Mouse (Mus musculus): ENCODE measurements around the gene Rapgef3. TPM values are rescaled to one million over a fixed set of nuclear protein-coding genes. Genes with fewer than 3 reads are reported as not detected.

Rapgef3 gene
- polyA plus RNA-seq, 1 experiment from 2014 or later = 15.7 TPM

DNA sequence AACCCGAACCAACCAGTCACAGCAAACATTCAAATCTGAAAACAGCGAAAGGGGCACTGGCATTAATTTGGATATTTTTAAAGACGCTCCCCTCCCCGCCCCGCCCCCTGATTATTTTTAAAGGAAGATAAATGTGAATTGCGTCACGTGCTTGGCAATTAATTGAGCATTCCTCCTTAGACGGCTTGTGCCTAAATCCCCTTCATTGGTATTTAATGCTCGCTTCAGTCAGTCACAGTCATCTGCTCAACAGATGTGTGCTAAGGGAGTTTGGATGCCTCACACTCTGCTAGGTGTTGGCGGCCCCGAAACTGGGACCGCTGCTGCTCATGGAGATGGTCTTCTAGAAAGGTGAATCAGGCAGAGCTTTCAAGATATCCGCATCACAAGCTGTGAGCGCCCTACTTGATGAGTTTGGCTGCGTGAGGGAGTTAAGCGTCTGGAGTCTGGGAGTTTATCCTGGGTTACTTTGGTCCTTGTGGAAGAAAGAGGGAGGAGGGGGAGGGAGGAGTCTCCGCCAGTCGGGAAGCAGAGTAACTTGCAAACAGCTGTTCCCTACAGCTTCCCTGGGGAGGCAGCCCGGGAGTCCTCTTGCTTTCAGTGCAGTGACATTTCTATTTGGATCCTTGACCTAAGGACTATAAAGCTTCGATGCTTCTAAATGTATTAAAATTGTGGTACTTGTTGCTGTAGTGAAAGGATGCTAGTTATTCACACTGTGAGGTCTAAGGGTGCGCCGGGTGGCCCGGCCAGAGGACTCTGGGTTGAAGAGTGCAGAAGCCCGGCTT lies 14.4 kb upstream of the Rapgef3 start:
- Histone ChIP-seq H3K4me2 (replicated peaks; ENCODE audit: low read depth, low read length) (peak overlapping the region; percentile 33), H3K4me1 (ENCODE audit: control insufficient read depth, insufficient read depth, low read length) (peaks cover 43% of the 10 kb centered on the region), H3K9me3 (ENCODE audit: control insufficient read depth, low read length) (no peaks in the 10 kb centered on the region), H3K36me3 (ENCODE audit: control insufficient read depth, insufficient read depth, low read length) (no peaks in the 10 kb centered on the region), H3K9ac (ENCODE audit: low read depth, low read length) (no peak overlapping the region), H3K27ac (ENCODE audit: low read depth, low read length) (peak overlapping the region; percentile 19; the same call in 1 of the 2 replicates), H3K27me3 (ENCODE audit: control insufficient read depth, insufficient read depth, low read length) (no peaks in the 10 kb centered on the region; the same call in 1 of the 2 replicates), H3K4me3 (ENCODE audit: low read length) (peak overlapping the region; percentile 5; the same call in 1 of the 2 replicates)
- peak; percentile 20; the same call in 1 of the 2 replicates for ATAC-seq (ENCODE audit: low FRiP score, low TSS enrichment)
- 10% methylated on average over 24 of the region's 24 CpGs for WGBS

DNA sequence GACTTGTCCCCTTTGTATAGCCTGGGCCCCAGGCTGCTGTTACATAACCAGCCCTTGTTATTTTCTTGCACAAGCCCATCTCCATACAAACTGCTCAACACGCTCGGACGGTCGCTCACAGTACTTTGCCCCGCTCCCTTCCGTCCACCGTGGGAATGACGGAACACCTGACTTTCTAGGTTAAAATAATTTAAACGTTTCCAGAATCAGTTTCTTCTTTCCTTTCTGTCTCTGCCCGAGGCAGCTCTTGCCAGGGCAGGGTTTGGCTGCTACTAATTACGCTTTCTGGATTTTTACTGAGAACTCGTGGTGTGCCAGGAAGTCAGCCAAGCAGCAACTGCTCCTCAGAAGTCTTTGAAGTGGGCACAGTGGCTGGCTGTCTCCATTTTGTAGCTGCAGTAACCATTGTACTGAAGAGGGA lies 12.8 kb upstream of the Rapgef3 start:
- Histone ChIP-seq H3K9me3 (ENCODE audit: control insufficient read depth, low read length) (no peaks in the 10 kb centered on the region), H3K4me2 (replicated peaks; ENCODE audit: low read depth, low read length) (no peak overlapping the region), H3K4me1 (ENCODE audit: control insufficient read depth, insufficient read depth, low read length) (peaks cover 44% of the 10 kb centered on the region), H3K27me3 (ENCODE audit: control insufficient read depth, insufficient read depth, low read length) (no peaks in the 10 kb centered on the region; the same call in 1 of the 2 replicates), H3K4me3 (ENCODE audit: low read length) (no peak overlapping the region), H3K9ac (ENCODE audit: low read depth, low read length) (no peak overlapping the region), H3K36me3 (ENCODE audit: control insufficient read depth, insufficient read depth, low read length) (no peaks in the 10 kb centered on the region), H3K27ac (ENCODE audit: low read depth, low read length) (peak overlapping the region; percentile 32; the same call in 1 of the 2 replicates)
- 54% methylated on average over 12 of the region's 12 CpGs for WGBS
- ATAC-seq (ENCODE audit: low FRiP score, low TSS enrichment) = no peak

DNA sequence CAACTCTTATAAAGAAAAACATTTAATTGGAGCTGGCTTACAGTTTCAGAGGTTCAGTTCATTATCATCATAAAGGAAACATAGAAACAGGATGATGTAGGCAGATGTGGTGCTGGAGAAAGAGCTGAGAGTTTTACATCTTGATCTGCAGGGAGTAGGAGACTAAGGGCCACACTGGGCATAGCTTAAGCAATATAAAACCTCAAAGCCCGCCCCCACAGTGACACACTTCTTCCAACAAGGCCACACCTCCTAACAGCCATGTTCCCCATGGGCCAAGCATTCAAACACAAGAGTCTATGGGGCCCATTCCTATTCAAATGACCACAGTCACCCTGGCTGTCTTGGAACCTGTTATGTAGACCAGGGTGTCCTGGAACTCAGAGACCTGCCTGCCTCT lies 11.8 kb upstream of the Rapgef3 start:
- no peaks in the 10 kb centered on the region for H3K9me3 ChIP-seq (ENCODE audit: control insufficient read depth, low read length)
- H3K9ac ChIP-seq (ENCODE audit: low read depth, low read length) = no peak overlapping the region
- peaks cover 41% of the 10 kb centered on the region for H3K4me1 ChIP-seq (ENCODE audit: control insufficient read depth, insufficient read depth, low read length)
- H3K4me3 ChIP-seq (ENCODE audit: low read length) = no peak overlapping the region
- H3K27ac ChIP-seq (ENCODE audit: low read depth, low read length) = peak overlapping the region; percentile 37; the same call in 1 of the 2 replicates
- WGBS = 92% methylated on average over 1 of the region's 1 CpGs
- H3K4me2 ChIP-seq (replicated peaks; ENCODE audit: low read depth, low read length) = no peak overlapping the region
- no peaks in the 10 kb centered on the region for H3K36me3 ChIP-seq (ENCODE audit: control insufficient read depth, insufficient read depth, low read length)
- H3K27me3 ChIP-seq (ENCODE audit: control insufficient read depth, insufficient read depth, low read length) = no peaks in the 10 kb centered on the region; the same call in 1 of the 2 replicates
- no peak for ATAC-seq (ENCODE audit: low FRiP score, low TSS enrichment)

DNA sequence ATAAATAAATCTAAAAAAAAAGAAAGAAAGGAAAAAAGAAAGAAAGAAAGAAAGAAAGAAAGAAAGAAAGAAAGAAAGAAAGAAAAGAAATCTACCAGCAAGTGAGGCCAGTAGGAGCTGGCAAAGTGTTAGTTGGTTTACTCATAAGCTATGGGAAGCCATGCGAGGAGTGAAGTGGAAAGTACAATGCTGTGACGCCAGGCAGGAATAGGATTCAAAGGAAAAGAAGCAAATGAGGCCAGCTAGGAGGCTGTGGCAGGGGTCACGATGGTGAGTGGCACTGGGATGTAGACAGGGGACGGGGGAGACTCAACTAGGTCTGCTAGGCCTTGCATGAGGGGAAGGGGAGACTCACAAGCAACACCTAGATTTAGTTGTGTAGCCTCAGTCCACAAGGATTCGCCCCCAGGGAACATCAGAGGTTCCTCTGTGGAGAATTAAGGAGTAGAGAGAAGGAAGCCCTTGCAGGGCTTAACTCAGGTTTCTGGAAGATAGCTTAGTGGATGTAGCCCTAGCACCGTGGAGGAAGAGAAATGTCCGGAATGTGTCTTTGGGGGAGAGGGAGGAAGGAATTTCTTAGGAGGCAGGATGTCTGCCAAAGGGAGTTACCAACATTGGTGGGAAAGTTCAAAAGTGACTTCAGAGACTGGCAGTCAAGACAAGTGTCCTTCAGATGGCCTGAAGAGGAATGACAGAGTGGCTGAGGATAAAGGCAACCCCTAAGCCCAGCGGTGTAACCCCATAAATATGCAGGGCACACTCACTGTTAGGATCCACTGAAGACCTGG lies 10.7 kb upstream of the Rapgef3 start, which contains the start of gene Slc48a1:
Slc48a1 (plus strand) TSS at position 210 of the 788 bp plus-strand sequence.
- no peak for ATAC-seq (ENCODE audit: low FRiP score, low TSS enrichment)
- Histone ChIP-seq H3K27me3 (ENCODE audit: control insufficient read depth, insufficient read depth, low read length) (no peaks in the 10 kb centered on the region), H3K27ac (ENCODE audit: low read depth, low read length) (peak within 1 kb of the TSS; percentile 43), H3K4me1 (ENCODE audit: control insufficient read depth, insufficient read depth, low read length) (peaks cover 49% of the 10 kb centered on the region), H3K4me3 (ENCODE audit: low read length) (no peak within 1 kb of the TSS), H3K36me3 (ENCODE audit: control insufficient read depth, insufficient read depth, low read length) (no peaks in the 10 kb centered on the region), H3K9ac (ENCODE audit: low read depth, low read length) (no peak within 1 kb of the TSS), H3K4me2 (replicated peaks; ENCODE audit: low read depth, low read length) (no peak within 1 kb of the TSS), H3K9me3 (ENCODE audit: control insufficient read depth, low read length) (no peaks in the 10 kb centered on the region)
- WGBS = 68% methylated on average over 8 of the region's 8 CpGs

- Histone ChIP-seq H3K27me3 (ENCODE audit: control insufficient read depth, insufficient read depth, low read length) (no peaks in the 10 kb centered on the region), H3K4me2 (replicated peaks; ENCODE audit: low read depth, low read length) (no peak overlapping the region), H3K9ac (ENCODE audit: low read depth, low read length) (no peak overlapping the region), H3K9me3 (ENCODE audit: control insufficient read depth, low read length) (no peaks in the 10 kb centered on the region), H3K36me3 (ENCODE audit: control insufficient read depth, insufficient read depth, low read length) (no peaks in the 10 kb centered on the region), H3K4me3 (ENCODE audit: low read length) (no peak overlapping the region), H3K4me1 (ENCODE audit: control insufficient read depth, insufficient read depth, low read length) (peaks cover 56% of the 10 kb centered on the region), H3K27ac (ENCODE audit: low read depth, low read length) (no peak overlapping the region)
- ATAC-seq (ENCODE audit: low FRiP score, low TSS enrichment) = no peak
- WGBS = 69% methylated on average over 6 of the region's 6 CpGs
Measured at GRCm38 (mm10) chr15:97776919-97777318, 9.1 kb upstream of the Rapgef3 start.

GRCm38 (mm10) chr15:97776514-97776913 lies 8.7 kb upstream of the Rapgef3 start:
- H3K4me3 ChIP-seq (ENCODE audit: low read length) = no peak overlapping the region
- H3K9ac ChIP-seq (ENCODE audit: low read depth, low read length) = no peak overlapping the region
- no peaks in the 10 kb centered on the region for H3K9me3 ChIP-seq (ENCODE audit: control insufficient read depth, low read length)
- 0 out of 2 replicates have a peak, but pooled peaks have one; percentile 32 for ATAC-seq (ENCODE audit: low FRiP score, low TSS enrichment)
- H3K4me1 ChIP-seq (ENCODE audit: control insufficient read depth, insufficient read depth, low read length) = peaks cover 57% of the 10 kb centered on the region
- no peak overlapping the region for H3K4me2 ChIP-seq (replicated peaks; ENCODE audit: low read depth, low read length)
- no peak overlapping the region for H3K27ac ChIP-seq (ENCODE audit: low read depth, low read length)
- H3K27me3 ChIP-seq (ENCODE audit: control insufficient read depth, insufficient read depth, low read length) = no peaks in the 10 kb centered on the region
- 12% methylated on average over 8 of the region's 8 CpGs for WGBS
- H3K36me3 ChIP-seq (ENCODE audit: control insufficient read depth, insufficient read depth, low read length) = no peaks in the 10 kb centered on the region

- 53% methylated on average over 5 of the region's 5 CpGs for WGBS
- Histone ChIP-seq H3K4me2 (replicated peaks; ENCODE audit: low read depth, low read length) (no peak overlapping the region; the same call in 1 of the 2 replicates), H3K27ac (ENCODE audit: low read depth, low read length) (peak overlapping the region; percentile 97), H3K36me3 (ENCODE audit: control insufficient read depth, insufficient read depth, low read length) (no peaks in the 10 kb centered on the region), H3K9me3 (ENCODE audit: control insufficient read depth, low read length) (no peaks in the 10 kb centered on the region), H3K4me1 (ENCODE audit: control insufficient read depth, insufficient read depth, low read length) (peaks cover 43% of the 10 kb centered on the region), H3K4me3 (ENCODE audit: low read length) (no peak overlapping the region), H3K9ac (ENCODE audit: low read depth, low read length) (0 out of 2 replicates have a peak overlapping the region, but pooled peaks have one; percentile 31), H3K27me3 (ENCODE audit: control insufficient read depth, insufficient read depth, low read length) (no peaks in the 10 kb centered on the region)
- peak; percentile 8; the same call in 1 of the 2 replicates for ATAC-seq (ENCODE audit: low FRiP score, low TSS enrichment)
Measured at GRCm38 (mm10) chr15:97773961-97774370, 6.2 kb upstream of the Rapgef3 start.

DNA sequence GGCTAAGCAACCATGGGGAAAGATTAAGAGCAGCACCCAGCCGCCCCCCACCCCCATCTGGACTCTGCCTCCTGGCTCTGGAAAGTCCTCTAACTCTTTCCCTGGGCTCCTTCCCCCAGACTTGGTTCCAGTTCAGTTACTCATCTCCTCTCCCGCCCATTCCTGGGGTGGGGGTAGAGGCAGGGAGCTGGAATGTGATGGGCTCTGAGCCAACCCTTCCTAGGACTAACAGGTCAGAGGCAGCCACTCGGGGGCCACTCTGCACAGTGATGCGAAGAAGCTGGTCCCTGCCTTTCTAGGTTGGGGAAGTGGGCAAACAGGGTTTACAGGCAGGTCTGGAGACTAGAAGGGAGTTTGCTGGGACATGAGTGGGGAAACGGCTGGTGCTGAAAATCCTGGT lies 5.3 kb upstream of the Rapgef3 start:
- no peak overlapping the region for H3K4me3 ChIP-seq (ENCODE audit: low read length)
- H3K9ac ChIP-seq (ENCODE audit: low read depth, low read length) = peak overlapping the region; percentile 34; the same call in 1 of the 2 replicates
- no peaks in the 10 kb centered on the region for H3K27me3 ChIP-seq (ENCODE audit: control insufficient read depth, insufficient read depth, low read length)
- ATAC-seq (ENCODE audit: low FRiP score, low TSS enrichment) = peak; percentile 91
- peaks cover 39% of the 10 kb centered on the region for H3K4me1 ChIP-seq (ENCODE audit: control insufficient read depth, insufficient read depth, low read length)
- peak overlapping the region; percentile 97 for H3K27ac ChIP-seq (ENCODE audit: low read depth, low read length)
- peak overlapping the region; percentile 17 for H3K4me2 ChIP-seq (replicated peaks; ENCODE audit: low read depth, low read length)
- no peaks in the 10 kb centered on the region for H3K36me3 ChIP-seq (ENCODE audit: control insufficient read depth, insufficient read depth, low read length)
- WGBS = 10% methylated on average over 5 of the region's 5 CpGs
- H3K9me3 ChIP-seq (ENCODE audit: control insufficient read depth, low read length) = no peaks in the 10 kb centered on the region
